Mouse (Mus musculus) cortical plate, adult 2 months (tissue): ENCODE data around the gene Tspan18.

Experiments
- CTCF ChIP-seq: fragments of 200-500 bp; IDR thresholded peaks from 2 replicates; pipeline ENCODE4 v1.5.1; 2011; ENCODE audit warnings: mild to moderate bottlenecking, control low read depth, low read length; ENCODE audit not compliant: insufficient read depth; ENCODE audit errors: extremely low read depth
- POLR2A ChIP-seq: fragments of 200-500 bp; IDR thresholded peaks from 2 replicates; pipeline ENCODE4 v1.6.1; 2011; ENCODE audit warnings: mild to moderate bottlenecking, low read length, control low read depth; ENCODE audit not compliant: insufficient read depth; ENCODE audit errors: extremely low read depth

DNA sequence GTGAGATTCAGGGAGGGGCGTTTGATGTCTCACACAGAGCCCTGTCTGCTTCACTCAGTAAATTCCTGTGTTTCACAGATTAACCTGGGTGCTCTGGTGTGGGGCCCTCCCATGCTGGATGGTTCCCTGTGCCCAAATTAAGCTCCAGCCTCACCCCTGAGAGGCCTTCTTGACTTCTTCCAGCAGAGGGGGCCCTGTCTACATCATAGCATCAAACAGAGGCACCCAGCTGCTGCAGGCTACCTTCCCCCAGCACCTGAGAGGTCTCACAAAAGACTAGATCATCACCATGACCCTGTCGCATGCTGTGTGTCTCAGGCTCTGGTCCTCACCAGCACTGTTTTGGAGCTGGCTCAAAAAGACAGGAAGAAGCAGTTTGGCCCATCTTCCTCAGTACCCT, 121.9 kb downstream of the Tspan18 start:
- TF ChIP-seq CTCF = no peak
- no peak for TF ChIP-seq POLR2A
